Mouse (Mus musculus): ENCODE results near the gene BC005624.

Gene BC005624

DNA sequence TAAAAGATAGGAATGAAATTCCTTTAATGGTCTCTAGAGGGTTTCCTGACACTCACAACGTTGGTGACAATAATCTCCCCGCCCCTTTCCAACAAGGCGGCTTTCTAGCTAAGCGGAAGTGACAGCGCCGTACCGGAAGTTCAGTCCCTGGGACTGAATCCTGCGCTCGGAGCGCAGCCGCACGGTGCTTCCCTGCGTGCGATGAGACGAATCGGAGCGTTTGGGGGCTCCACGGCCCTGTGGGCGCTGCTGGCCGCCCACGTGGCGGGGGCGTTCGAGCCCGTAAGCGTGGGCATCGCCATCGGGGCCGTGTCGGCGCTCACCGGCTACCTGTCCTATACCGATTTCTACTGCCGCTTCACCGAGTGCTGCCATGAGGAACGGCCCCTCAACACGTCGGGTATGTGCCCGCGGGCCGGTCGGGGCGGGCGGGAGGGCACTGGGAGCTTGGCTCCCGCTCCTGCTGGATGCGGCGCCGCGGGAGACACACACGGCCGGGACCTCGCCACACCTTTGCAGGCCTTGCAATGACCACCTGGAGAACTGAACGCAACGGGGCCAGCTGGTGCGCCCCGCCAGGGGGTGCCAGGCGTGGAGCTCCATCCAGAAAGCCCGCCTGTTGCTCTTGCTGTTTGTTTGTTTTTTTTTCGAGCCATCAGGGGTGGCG lies 29.0 kb downstream of the BC005624 start, which contains the start of gene Tor1b:
TSS of gene Tor1b (plus strand) at position 136 of the 667 bp plus-strand sequence.
- CTCF ChIA-PET = interaction anchor here (0.6 to 2.0 kb wide), 28 partner anchors 10 to 748 kb away, joined by 3 to 22 read pairs (median 4); partner anchors contain the start of gene Ptges (in 1 of the 4)

DNA sequence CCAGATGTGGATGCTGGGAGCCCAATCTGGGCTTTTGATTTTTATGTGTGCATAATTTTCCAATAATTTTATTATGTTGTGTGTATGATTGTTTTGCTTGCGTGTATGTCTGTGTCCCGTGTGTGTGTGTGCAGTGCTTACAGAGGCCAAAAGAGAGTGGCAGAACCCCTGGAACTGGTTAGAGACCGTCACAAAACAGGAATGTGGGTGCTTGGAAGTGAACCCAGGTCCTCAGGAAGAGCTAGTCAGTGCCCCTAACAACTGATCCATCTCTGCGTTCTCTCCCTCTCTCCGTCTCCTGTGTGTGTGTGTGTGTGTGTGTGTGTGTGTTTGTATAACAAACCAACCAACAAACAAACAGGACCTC lies 29.6 kb downstream of the BC005624 start:
- ChIA-PET POLR2A (interaction anchor here (0.6 to 3.9 kb wide), 52 partner anchors 9 to 478 kb away, joined by 3 to 39 read pairs (median 4); partner anchors contain the start of genes Tor1a (in 4 of the 4), BC005624 (in 2 of the 4), Fnbp1 (in 2 of the 4) and Ptges (in 2 of the 4)), CTCF (interaction anchor here (0.6 to 2.0 kb wide), 22 partner anchors 9 to 747 kb away, joined by 3 to 22 read pairs (median 4); partner anchors contain the start of gene Ptges (in 1 of the 4))

More for the DNA sequence above, 29.0 kb downstream of the BC005624 start, which contains the start of gene Tor1b:
- POLR2A ChIA-PET = interaction anchor here (0.6 to 3.9 kb wide), 62 partner anchors 9 to 517 kb away, joined by 3 to 39 read pairs (median 4); partner anchors contain the start of genes Tor1a (in 4 of the 4), BC005624 (in 2 of the 4), Fnbp1 (in 2 of the 4) and Ptges (in 2 of the 4)

DNA sequence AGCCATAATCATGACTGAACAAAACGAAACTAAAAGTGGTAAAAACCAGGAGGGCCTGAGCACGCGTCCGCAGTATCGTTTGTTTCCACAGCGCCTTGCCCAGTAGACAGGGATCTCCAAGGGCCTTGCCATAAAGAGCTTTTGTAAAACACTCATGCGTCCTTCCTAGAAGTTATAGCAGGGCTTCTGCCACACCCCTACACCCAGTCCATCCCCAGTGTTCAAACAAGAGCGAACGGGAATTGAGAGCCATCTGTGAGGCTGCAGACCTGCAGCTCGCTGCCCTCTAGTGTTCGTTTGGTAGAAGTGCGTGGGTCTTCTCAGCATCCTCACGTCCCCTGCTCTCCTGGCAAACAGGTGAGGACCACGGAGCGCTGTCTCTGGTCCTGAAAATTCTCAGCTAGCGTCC lies 39.4 kb downstream of the BC005624 start:
- POLR2A ChIA-PET = interaction anchor here (0.6 to 2.1 kb wide), 21 partner anchors 9 to 497 kb away, joined by 3 to 30 read pairs (median 4); partner anchors contain the start of genes Ptges (in 3 of the 4), Tor1b (in 3 of the 4), Ntmt1 (in 2 of the 4) and Prrx2 (in 1 of the 4)
- CTCF ChIA-PET = interaction anchor here (0.5 to 2.0 kb wide), 49 partner anchors 8 to 507 kb away, joined by 3 to 24 read pairs (median 3); partner anchors contain the start of genes Ptges (in 4 of the 4), Tor1b (in 4 of the 4), Ntmt1 (in 1 of the 4) and Tor1a (in 1 of the 4)

DNA sequence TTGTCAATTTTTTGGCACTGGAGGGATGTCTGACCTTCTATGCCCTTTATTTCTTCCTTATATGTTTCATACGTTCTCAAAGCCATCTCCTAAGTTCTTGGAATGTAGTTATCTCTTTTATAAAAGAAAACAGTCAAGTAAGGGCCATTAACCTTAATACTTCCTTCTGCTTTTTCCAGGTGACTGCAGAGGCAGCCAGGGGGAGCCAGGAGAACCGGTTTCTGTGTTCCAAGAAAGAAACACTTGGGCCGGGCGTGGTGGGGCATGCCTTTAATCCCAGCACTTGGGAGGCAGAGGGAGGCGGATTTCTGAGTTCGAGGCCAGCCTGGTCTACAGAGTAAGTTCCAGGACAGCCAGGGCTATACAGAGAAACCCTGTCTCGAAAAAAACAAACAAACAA lies 39.9 kb downstream of the BC005624 start:
- ChIA-PET POLR2A (interaction anchor here (0.6 to 2.1 kb wide), 18 partner anchors 8 to 386 kb away, joined by 3 to 30 read pairs (median 4); partner anchors contain the start of genes Ptges (in 3 of the 4), Tor1b (in 3 of the 4), Ntmt1 (in 1 of the 4) and Prrx2 (in 1 of the 4)), CTCF (interaction anchor here (0.5 to 2.0 kb wide), 25 partner anchors 11 to 506 kb away, joined by 3 to 24 read pairs (median 5); partner anchors contain the start of genes Ptges (in 4 of the 4), Tor1b (in 4 of the 4) and Tor1a (in 1 of the 4))

DNA sequence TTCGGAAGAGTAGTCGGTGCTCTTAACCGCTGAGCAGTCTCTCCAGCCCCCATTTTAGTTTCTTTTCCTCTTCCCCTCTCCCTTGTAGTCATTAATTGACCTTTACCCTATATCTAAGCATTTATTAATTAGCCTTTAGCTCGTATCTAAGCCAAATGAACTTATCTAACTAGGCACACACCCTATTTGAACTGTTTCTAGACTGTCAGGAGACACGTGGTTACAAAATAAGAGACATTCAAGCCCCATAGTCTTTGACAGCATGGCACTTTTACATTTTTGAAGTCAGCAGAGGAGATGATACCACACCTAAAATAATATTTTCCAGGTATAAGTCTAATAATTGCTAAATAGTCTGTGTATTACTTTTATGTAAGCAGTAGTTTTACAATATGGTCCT lies 40.4 kb downstream of the BC005624 start:
- POLR2A ChIA-PET = interaction anchor here in 2 of 4 experiments (0.5 to 1.8 kb wide), 6 partner anchors 9 to 376 kb away, joined by 3 to 8 read pairs (median 4); partner anchors contain the start of gene Tor1b (in 1 of the 2)
- CTCF ChIA-PET = interaction anchor here in 3 of 4 experiments (1.2 to 1.8 kb wide), 4 partner anchors 12 to 114 kb away, joined by 3 to 5 read pairs (median 4); partner anchors contain the start of gene Ptges (in 1 of the 3)

DNA sequence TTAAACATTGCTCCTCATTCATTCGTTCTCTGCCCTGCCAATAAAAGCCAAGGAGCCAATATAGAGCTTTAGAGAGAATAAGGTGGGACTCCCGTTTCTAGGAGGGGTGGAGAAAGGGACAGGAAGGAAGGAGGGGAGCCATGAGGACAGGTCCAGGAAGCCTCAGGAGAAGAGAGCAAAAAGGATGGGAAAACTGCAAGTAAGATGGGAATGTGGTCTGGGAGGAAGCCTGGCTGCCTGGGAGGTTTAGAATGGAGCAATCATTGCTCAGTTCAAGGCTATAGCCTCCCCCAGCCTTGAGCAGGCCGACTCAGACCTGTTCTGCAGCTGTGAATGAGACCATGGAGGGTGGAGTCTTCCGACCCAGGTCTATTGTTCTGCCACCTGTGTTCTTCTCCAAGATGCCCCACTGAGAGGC lies 43.4 kb downstream of the BC005624 start:
- CTCF ChIA-PET = interaction anchor here (0.6 to 2.9 kb wide), 21 partner anchors 9 to 469 kb away, joined by 3 to 25 read pairs (median 4); partner anchors contain the start of genes Ptges (in 3 of the 4), Gpr107 (in 1 of the 4), Ntmt1 (in 1 of the 4) and Tor1b (in 1 of the 4)
- POLR2A ChIA-PET = interaction anchor here in 3 of 4 experiments (0.5 to 3.0 kb wide), 32 partner anchors 9 to 464 kb away, joined by 3 to 16 read pairs (median 5); partner anchors contain the start of genes Ptges (in 3 of the 3), Ntmt1 (in 2 of the 3), Tor1b (in 2 of the 3) and BC005624 (in 1 of the 3)

DNA sequence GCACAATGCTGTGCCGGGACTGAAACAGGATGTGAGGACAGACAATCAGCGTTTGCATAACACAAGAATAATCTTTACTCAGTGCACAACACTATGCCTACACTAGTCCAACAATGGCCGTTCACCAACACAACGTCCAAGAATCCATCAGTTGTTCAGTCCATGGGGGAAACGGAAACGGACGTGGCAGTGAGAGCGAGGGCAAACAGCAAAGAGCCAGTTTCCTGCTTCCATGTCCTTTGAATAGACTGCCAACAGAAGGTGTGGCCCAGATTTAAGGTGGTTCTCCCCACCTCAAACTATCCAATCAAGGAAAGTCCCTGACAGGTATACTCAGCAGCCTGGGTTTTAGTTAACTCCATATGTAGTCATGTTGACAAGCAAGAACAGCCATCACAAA lies 44.3 kb downstream of the BC005624 start:
- CTCF ChIA-PET = interaction anchor here in 2 of 4 experiments (1.0 to 2.7 kb wide), 7 partner anchors 8 to 468 kb away, joined by 3 to 25 read pairs (median 7); partner anchors contain the start of genes Ptges (in 2 of the 2) and Tor1b (in 1 of the 2)
- POLR2A ChIA-PET = interaction anchor here in 3 of 4 experiments (0.7 to 2.7 kb wide), 8 partner anchors 8 to 137 kb away, joined by 3 to 16 read pairs (median 8); partner anchors contain the start of genes Ptges (in 2 of the 3), Tor1a (in 1 of the 3) and Tor1b (in 1 of the 3)

DNA sequence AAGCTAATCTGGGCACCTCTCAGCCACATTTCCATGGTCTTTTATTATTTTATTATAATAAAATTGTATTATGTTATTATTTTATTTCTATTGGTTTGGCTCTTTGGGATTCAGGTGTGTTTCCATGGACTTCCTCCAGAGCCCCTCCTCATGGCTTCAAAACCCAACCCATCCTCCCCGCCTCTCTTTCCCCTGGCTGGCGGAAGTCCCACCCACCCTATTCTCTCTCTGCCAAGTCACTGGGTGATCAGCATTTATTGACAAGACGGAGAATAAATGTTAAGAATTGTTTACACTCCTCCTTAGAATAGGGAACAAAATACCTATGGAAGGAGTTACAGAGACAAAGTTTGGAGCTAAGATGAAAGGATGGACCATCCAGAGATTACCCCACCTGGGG lies 45.2 kb downstream of the BC005624 start:
- ChIA-PET CTCF (interaction anchor here in 1 of 4 experiments (2.4 kb wide), 1 partner anchor 8 kb away, joined by 18 read pairs; the partner anchor contains the start of gene Ptges), POLR2A (interaction anchor here in 2 of 4 experiments (0.6 to 2.3 kb wide), 3 partner anchors 10 to 152 kb away, joined by 3 to 8 read pairs (median 3); no protein-coding TSS in a partner anchor)

DNA sequence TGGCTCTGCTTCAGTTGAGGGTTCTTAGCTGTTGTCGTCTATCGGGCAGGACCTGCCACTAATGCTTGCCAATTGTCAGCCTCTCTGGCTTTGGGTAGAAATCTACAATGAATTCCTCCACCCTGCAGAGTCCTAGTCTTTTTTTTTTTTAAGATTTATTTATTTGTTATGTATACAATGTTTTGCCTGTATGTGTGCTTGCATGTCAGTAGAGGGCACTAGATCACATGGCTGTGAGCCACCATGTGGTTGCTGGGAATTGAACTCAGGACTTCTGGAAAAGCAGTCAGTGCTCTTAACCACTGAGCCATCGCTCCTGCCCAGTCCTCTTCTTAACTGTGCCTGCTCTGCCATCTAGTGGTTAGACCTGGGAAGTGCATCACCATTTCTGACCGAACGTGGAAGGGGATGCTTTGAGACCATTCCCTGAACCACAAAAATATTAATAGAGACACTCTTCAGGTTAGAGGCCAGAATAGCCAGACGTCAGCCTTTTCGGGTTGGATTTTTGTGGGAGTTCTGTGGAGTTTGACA lies 48.0 kb downstream of the BC005624 start:
- CTCF ChIA-PET = interaction anchor here (0.6 to 3.0 kb wide), 42 partner anchors 9 to 854 kb away, joined by 3 to 24 read pairs (median 4); partner anchors contain the start of genes Tor1b (in 2 of the 4) and Ntmt1 (in 1 of the 4)
- POLR2A ChIA-PET = interaction anchor here in 3 of 4 experiments (0.5 to 1.9 kb wide), 8 partner anchors 11 to 208 kb away, joined by 3 to 7 read pairs (median 3); partner anchors contain the start of gene Fnbp1 (in 1 of the 3)

DNA sequence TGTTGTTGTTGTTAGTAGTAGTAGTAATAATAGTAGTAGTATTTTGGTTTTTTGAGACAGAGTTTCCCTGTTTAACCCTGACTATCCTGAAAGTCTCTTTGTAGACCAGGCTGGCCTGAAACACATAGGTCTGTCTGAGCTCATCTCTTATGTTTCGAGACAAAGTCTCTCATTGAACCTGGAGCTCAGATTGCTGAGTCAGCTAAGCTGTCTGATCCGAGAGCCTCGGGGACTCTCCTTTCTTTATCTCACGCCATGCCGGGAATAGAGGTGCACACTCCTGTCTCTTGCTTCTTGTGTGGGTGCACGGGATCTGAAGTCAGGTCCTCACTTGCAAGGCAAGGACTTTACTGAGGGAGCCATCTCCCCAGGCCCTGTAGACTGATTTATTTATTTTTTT lies 49.0 kb downstream of the BC005624 start:
- ChIA-PET POLR2A (interaction anchor here in 2 of 4 experiments (0.7 to 1.2 kb wide), 3 partner anchors 10 to 30 kb away, joined by 3 to 4 read pairs (median 3); partner anchors contain the start of gene Tor1b (in 1 of the 2)), CTCF (interaction anchor here (0.6 to 3.0 kb wide), 11 partner anchors 29 to 767 kb away, joined by 3 to 24 read pairs (median 6); no protein-coding TSS in a partner anchor)

DNA sequence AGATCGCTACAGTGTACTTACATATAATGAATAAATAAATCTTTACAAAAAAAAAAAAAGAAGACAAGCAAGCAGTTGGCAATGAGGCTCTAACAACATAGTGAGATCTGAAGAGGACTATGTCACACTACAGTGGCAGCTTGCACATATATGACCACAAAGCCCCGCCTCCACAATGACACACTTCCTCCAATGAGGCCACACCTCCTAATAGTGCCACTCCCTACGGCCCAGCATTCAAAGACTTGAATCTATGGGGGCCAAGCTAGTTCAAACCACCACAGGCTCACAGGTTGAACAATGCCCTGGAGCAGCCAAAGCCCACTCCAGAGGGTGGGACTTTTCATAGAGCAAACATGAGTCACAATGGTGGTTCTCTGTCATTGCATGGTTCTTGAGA lies 50.1 kb downstream of the BC005624 start:
- ChIA-PET CTCF (interaction anchor here in 3 of 4 experiments (1.0 to 1.9 kb wide), 5 partner anchors 41 to 496 kb away, joined by 3 to 7 read pairs (median 3); partner anchors contain the start of gene Ntmt1 (in 1 of the 3)), POLR2A (interaction anchor here in 2 of 4 experiments (0.6 to 1.2 kb wide), 4 partner anchors 55 to 262 kb away, joined by 3 to 6 read pairs (median 3); no protein-coding TSS in a partner anchor)

DNA sequence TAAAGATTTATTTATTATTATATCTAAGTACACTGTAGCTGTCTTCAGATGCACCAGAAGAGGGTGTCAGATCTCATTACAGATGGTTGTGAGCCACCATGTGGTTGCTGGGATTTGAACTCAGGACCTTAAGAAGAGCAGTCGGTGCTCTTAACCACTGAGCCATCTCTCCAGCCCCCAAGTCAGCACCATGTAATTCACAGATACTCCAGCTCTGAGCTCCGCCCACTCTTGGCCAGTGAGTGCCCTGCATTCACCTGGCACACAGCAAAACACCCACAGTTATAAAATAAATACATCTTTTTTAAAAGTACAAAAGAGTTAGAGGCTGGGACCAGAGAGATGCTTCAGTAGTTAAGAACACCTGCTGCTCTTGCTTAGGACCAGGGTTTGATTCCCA lies 51.2 kb downstream of the BC005624 start:
- ChIA-PET CTCF (interaction anchor here in 3 of 4 experiments (0.7 to 1.9 kb wide), 5 partner anchors 29 to 316 kb away, joined by 3 to 7 read pairs (median 3); partner anchors contain the start of gene Ntmt1 (in 1 of the 3)), POLR2A (interaction anchor here in 1 of 4 experiments (1.2 kb wide), 1 partner anchor 239 kb away, joined by 3 read pairs; no protein-coding TSS in a partner anchor)

DNA sequence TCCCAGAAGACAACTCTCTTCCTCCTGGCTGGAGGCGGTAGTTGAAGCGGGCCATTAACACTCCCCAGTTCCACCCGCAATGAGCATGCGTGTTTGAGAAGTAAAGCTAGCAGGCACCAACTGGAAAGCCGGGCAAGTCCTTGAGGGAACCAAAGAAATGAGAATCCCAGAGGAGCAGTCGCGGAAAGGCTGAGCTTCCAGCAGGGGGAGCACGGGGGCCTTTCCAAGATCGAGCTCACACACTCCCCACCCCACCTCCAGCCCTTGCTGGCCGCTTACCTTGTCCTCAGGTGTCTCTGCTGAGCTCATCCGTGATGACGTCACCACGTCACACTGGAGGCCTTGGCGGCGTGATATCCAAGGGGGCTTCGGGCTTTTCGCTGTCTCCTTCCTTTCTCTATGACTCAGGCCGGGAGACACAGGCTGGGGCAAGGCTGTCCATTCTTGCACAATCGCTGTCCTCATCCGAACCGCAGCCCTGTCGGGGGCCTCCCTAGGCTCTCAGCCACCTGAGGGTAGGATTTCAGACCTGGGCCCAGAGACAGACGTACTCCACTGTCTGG lies 52.4 kb downstream of the BC005624 start, which contains the start of gene Ptges:
TSS of gene Ptges (minus strand) at position 381 of the 563 bp plus-strand sequence.
- POLR2A ChIA-PET = interaction anchor here (0.5 to 4.3 kb wide), 42 partner anchors 9 to 1102 kb away, joined by 3 to 22 read pairs (median 4); partner anchors contain the start of genes Tor1b (in 2 of the 4), Gpr107 (in 1 of the 4), Ier5l (in 1 of the 4) and Miga2 (in 1 of the 4)
- CTCF ChIA-PET = interaction anchor here (0.6 to 4.0 kb wide), 77 partner anchors 9 to 1085 kb away, joined by 3 to 36 read pairs (median 4); partner anchors contain the start of genes Ntmt1 (in 2 of the 4), Asb6 (in 1 of the 4), BC005624 (in 1 of the 4) and Miga2 (in 1 of the 4)

DNA sequence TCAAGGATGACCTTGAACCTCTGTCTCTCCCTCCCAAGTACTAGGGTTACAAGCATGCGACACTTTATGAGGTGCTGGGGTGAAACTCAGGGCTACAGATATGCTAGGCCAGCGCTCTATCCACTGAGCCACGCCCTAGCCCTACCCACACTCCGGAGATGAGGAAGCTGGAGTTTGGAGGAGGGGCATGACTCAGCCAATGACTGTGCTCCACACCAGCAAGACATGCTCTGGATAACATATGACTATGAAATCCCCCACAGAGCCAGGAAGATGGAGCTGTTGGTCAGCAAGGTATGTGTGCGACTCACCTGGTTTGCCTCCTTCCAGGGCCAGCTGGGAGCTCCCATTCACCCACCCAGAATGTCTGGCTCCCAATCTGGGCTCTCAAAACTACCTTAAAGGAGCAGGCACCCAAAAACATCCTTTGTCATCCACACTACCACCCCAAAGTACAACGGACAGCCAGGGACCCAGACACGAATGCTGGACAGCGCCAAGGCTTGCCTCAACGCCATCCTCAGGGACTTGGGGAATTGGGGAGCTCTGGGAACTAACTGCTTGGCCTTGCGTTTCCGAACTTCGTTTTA lies 53.0 kb downstream of the BC005624 start:
- ChIA-PET POLR2A (interaction anchor here (0.5 to 4.3 kb wide), 46 partner anchors 9 to 1102 kb away, joined by 3 to 22 read pairs (median 4); partner anchors contain the start of genes Tor1b (in 2 of the 4), Gpr107 (in 1 of the 4), Ier5l (in 1 of the 4) and Miga2 (in 1 of the 4)), CTCF (interaction anchor here (0.6 to 4.0 kb wide), 81 partner anchors 9 to 1084 kb away, joined by 3 to 36 read pairs (median 4); partner anchors contain the start of genes Tor1a (in 2 of the 4), Asb6 (in 1 of the 4), BC005624 (in 1 of the 4) and Miga2 (in 1 of the 4))

DNA sequence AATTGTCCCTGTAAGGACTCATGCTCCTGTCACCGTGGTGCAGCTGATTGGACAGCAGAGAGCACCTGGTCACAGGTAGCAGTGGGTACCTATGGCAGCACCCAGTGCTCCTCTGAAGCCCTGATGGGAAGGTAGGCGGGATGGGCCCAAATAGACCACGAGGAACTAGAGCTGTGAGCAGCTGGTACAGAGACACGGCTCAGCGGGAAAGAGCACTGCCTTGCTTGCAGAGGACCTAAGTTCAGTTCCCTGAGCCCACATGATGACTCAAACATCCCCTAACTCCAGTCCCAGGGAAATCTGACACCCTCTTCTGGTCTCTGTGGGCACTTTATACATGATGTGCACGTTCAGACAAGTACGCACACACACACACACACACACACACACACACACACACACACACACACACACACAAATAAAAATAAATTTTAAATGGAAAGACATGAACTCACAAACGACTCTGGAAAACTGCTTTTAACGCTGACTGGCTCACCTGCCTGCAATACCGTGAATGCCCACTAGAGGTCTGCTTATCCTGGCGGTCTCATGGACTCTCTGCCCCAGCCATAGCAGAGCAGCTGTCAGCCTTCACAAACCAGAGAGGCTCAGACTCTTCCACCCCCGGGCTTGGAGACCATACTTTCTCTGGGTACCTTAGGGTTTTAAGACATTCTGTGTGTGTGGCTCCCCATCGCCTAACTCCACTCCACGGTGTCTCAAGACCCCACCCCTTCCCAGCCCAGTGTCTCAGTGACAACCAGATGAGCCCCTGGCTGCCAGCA lies 54.0 kb downstream of the BC005624 start:
- ChIA-PET CTCF (interaction anchor here (0.6 to 4.0 kb wide), 42 partner anchors 9 to 810 kb away, joined by 3 to 36 read pairs (median 6); partner anchors contain the start of genes Ntmt1 (in 1 of the 4), Tor1a (in 1 of the 4) and Tor1b (in 1 of the 4)), POLR2A (interaction anchor here in 3 of 4 experiments (0.6 to 4.3 kb wide), 21 partner anchors 9 to 467 kb away, joined by 3 to 22 read pairs (median 6); partner anchors contain the start of genes Ntmt1 (in 1 of the 3) and Tor1b (in 1 of the 3))

Data from embryonic stem cell, embryonic (primary cell).